Mouse (Mus musculus) ES-E14 (cell line): ENCODE results near the gene Dnase1l3.

Experiments used
- CHD2 ChIP-seq: IDR thresholded peaks from 2 replicates; pipeline ENCODE4 v1.6.1; 2014; ENCODE audit warnings: mild to moderate bottlenecking, low read depth, low read length, inconsistent platforms
- HCFC1 ChIP-seq: IDR thresholded peaks from 2 replicates; pipeline ENCODE4 v1.6.1; 2012; ENCODE audit warnings: low read length, inconsistent platforms, borderline replicate concordance; ENCODE audit not compliant: insufficient read depth
- MAFK ChIP-seq: IDR thresholded peaks from 2 replicates; pipeline ENCODE4 v1.6.1; 2014; ENCODE audit warnings: mild to moderate bottlenecking, low read depth, low read length, inconsistent platforms; ENCODE audit not compliant: insufficient read depth
- ZC3H11A ChIP-seq: IDR thresholded peaks from 2 replicates; pipeline ENCODE4 v1.6.1; 2012; ENCODE audit warnings: low read depth, mild to moderate bottlenecking, inconsistent platforms, low read length, borderline replicate concordance
- ZNF384 ChIP-seq: IDR thresholded peaks from 2 replicates; pipeline ENCODE4 v1.6.1; 2012; ENCODE audit warnings: low read depth, low read length, inconsistent platforms

GRCm38 (mm10) chr14:7937052-7937630 lies 57.2 kb downstream of the Dnase1l3 start:
- TF ChIP-seq ZC3H11A: no peak
- TF ChIP-seq HCFC1: no peak
- TF ChIP-seq CHD2: no peak
- TF ChIP-seq ZNF384: no peak
- no peak for TF ChIP-seq MAFK
